Comparison of ENCODE assay signal across 9 mouse cellular contexts in genomic region chr13:83111503-83111902, GRCm38 (mm10).
DNase-seq lines count a peak whose midpoint lies in the region; ATAC-seq lines count a peak whose summit lies in the region.
"Had no signal": no experiment of that assay in that cellular context is flagged by ENCODE, and none has a peak within 500 bp of the region (broad histone marks: within the 10 kb centered on the region; RNA-seq: fewer than 3 reads in every experiment).

No protein-coding gene starts in this region.

- no peak overlapping the region for H3K9ac ChIP-seq in midbrain, embryonic 11.5 days (ENCODE audit: low read length)
- H3K9ac ChIP-seq in midbrain, embryonic 15.5 days: no peak overlapping the region
- no peak overlapping the region for H3K9ac ChIP-seq in neural tube, embryonic 15.5 days (replicated peaks)
- H3K9ac ChIP-seq: limb, embryonic 12.5 days had no signal

- 5% methylated on average over 2 of the region's 2 CpGs for WGBS in midbrain, embryonic 11.5 days
- 8% methylated on average over 2 of the region's 2 CpGs for WGBS in midbrain, embryonic 15.5 days
- WGBS in neural tube, embryonic 15.5 days: 12% methylated on average over 2 of the region's 2 CpGs

- no peaks in the 10 kb centered on the region for H3K27me3 ChIP-seq in midbrain, embryonic 11.5 days (ENCODE audit: control insufficient read depth, insufficient read depth, low read length)
- H3K27me3 ChIP-seq in midbrain, embryonic 15.5 days (replicated peaks): no peaks in the 10 kb centered on the region
- no peaks in the 10 kb centered on the region for H3K27me3 ChIP-seq in neural tube, embryonic 15.5 days (replicated peaks)
- H3K27me3 ChIP-seq: limb, embryonic 12.5 days had no signal

- ATAC-seq in midbrain, embryonic 11.5 days (ENCODE audit: low FRiP score): peak; percentile 92
- no peak for ATAC-seq in midbrain, embryonic 15.5 days (replicated peaks)
- peak; percentile 59; the same call in 1 of the 2 replicates for ATAC-seq in neural tube, embryonic 15.5 days (ENCODE audit: low FRiP score)
- no peak for ATAC-seq in monocyte, adult 5-6 weeks (replicated peaks; ENCODE audit: insufficient number of reproducible peaks, low FRiP score, low TSS enrichment, poor library complexity, severe bottlenecking)

- H3K9me3 ChIP-seq in midbrain, embryonic 11.5 days (ENCODE audit: control insufficient read depth, low read length): no peaks in the 10 kb centered on the region
- no peaks in the 10 kb centered on the region for H3K9me3 ChIP-seq in midbrain, embryonic 15.5 days
- no peaks in the 10 kb centered on the region for H3K9me3 ChIP-seq in neural tube, embryonic 15.5 days (replicated peaks)
- H3K9me3 ChIP-seq: limb, embryonic 12.5 days had no signal

- H3K4me3 ChIP-seq in midbrain, embryonic 11.5 days (ENCODE audit: low read depth, low read length): no peak overlapping the region
- H3K4me3 ChIP-seq in midbrain, embryonic 15.5 days: no peak overlapping the region
- H3K4me3 ChIP-seq in neural tube, embryonic 15.5 days (replicated peaks): no peak overlapping the region
- H3K4me3 ChIP-seq: limb, embryonic 12.5 days had no signal

- DNase-seq in midbrain, embryonic 11.5 days (ENCODE audit: low spot score, missing footprints): no peak
- DNase-seq in embryo, embryonic 10.5 days (ENCODE audit: low spot score): peak; percentile 74
- DNase-seq in layer of hippocampus, adult 9-11 months: peak; percentile 81
- no peak for DNase-seq in gastrocnemius, postnatal 14 days
- DNase-seq in heart, adult 18-20 months: no peak

- intact Hi-C loops in gastrocnemius, postnatal 14 days (cut with DNase I; ENCODE audit: low total_unique reads): no loop called here

- no peak overlapping the region; the same call in 1 of the 2 replicates for H3K27ac ChIP-seq in midbrain, embryonic 11.5 days (ENCODE audit: low read depth, low read length)
- H3K27ac ChIP-seq in midbrain, embryonic 15.5 days: no peak overlapping the region
- no peak overlapping the region for H3K27ac ChIP-seq in neural tube, embryonic 15.5 days (replicated peaks)
- H3K27ac ChIP-seq: limb, embryonic 12.5 days had no signal

- H3K4me2 ChIP-seq in midbrain, embryonic 11.5 days: no peak overlapping the region
- H3K4me2 ChIP-seq in midbrain, embryonic 15.5 days: no peak overlapping the region
- no peak overlapping the region for H3K4me2 ChIP-seq in neural tube, embryonic 15.5 days
- H3K4me2 ChIP-seq: limb, embryonic 12.5 days had no signal

- H3K4me1 ChIP-seq in midbrain, embryonic 11.5 days (ENCODE audit: control insufficient read depth, insufficient read depth, low read length): peaks cover 7% of the 10 kb centered on the region; the same call in 1 of the 2 replicates
- H3K4me1 ChIP-seq in midbrain, embryonic 15.5 days: no peaks in the 10 kb centered on the region
- H3K4me1 ChIP-seq in neural tube, embryonic 15.5 days: no peaks in the 10 kb centered on the region
- H3K4me1 ChIP-seq: limb, embryonic 12.5 days had no signal

- no peaks in the 10 kb centered on the region for H3K36me3 ChIP-seq in midbrain, embryonic 11.5 days (ENCODE audit: control insufficient read depth, insufficient read depth, low read length)
- no peaks in the 10 kb centered on the region for H3K36me3 ChIP-seq in midbrain, embryonic 15.5 days (replicated peaks)
- H3K36me3 ChIP-seq in neural tube, embryonic 15.5 days: no peaks in the 10 kb centered on the region
- H3K36me3 ChIP-seq: limb, embryonic 12.5 days had no signal

Comparison
In these comparisons a context has a peak if more than half of its experiments do, and no peak if none do; other contexts are left out.
1. ATAC-seq: peak in midbrain, embryonic 11.5 days (single experiment) and neural tube, embryonic 15.5 days (single experiment); none in midbrain, embryonic 15.5 days (single experiment) and monocyte, adult 5-6 weeks (single experiment).
2. DNase-seq: peak in embryo, embryonic 10.5 days (single experiment) and layer of hippocampus, adult 9-11 months (single experiment); none in midbrain, embryonic 11.5 days (single experiment), gastrocnemius, postnatal 14 days (single experiment) and heart, adult 18-20 months (0 of 2).